Mouse (Mus musculus) liver, embryonic 16.5 days (tissue): Measurements from ENCODE around the gene Mybpc3. TPM values are rescaled to one million over a fixed set of nuclear protein-coding genes. Genes with fewer than 3 reads are reported as not detected.

Source experiments
- ATAC-seq: fragments of 200-750 bp; cut with Nextera tagmentation; 2 replicates; pipeline ENCODE4 v1.8.0; 2017; ENCODE audit warnings: low read depth, mild to moderate bottlenecking, moderate number of reproducible peaks, moderate library complexity
- H3K27ac ChIP-seq: fragments of 300-500 bp; sonication (generic); 2 replicates; pipeline ENCODE4 v1.5.1; 2014; ENCODE audit warnings: mild to moderate bottlenecking, low read length
- H3K27me3 ChIP-seq: fragments of 300-500 bp; sonication (generic); 2 replicates; pipeline ENCODE4 v1.6.1; 2014; ENCODE audit warnings: low read depth, low read length, mixed read lengths; ENCODE audit not compliant: control insufficient read depth, insufficient read depth
- H3K36me3 ChIP-seq: fragments of 300-500 bp; sonication (generic); 2 replicates; pipeline ENCODE4 v1.6.1; 2014; ENCODE audit warnings: mild to moderate bottlenecking; ENCODE audit not compliant: control insufficient read depth, insufficient read depth
- H3K4me1 ChIP-seq: fragments of 300-500 bp; sonication (generic); 2 replicates; pipeline ENCODE4 v1.6.1; 2014; ENCODE audit warnings: low read depth, low read length, mixed read lengths; ENCODE audit not compliant: control insufficient read depth
- H3K4me2 ChIP-seq: fragments of 300-500 bp; sonication (generic); 2 replicates; pipeline ENCODE4 v1.6.1; 2014; ENCODE audit warnings: low read depth, low read length, mixed read lengths
- H3K4me3 ChIP-seq: fragments of 300-500 bp; sonication (generic); 2 replicates; pipeline ENCODE4 v1.5.1; 2014; ENCODE audit warnings: low read depth, mild to moderate bottlenecking, low read length
- H3K9ac ChIP-seq: fragments of 300-500 bp; sonication (generic); 2 replicates; pipeline ENCODE4 v1.6.1; 2014; ENCODE audit warnings: low read depth, low read length
- H3K9me3 ChIP-seq: fragments of 300-500 bp; sonication (generic); replicated peaks from 2 replicates; pipeline ENCODE4 v1.6.1; 2016; ENCODE audit warnings: low read length; ENCODE audit not compliant: control insufficient read depth
- WGBS: fragments of 180-500 bp; shearing (Covaris S2); extraction: QIAGEN DNeasy Blood & Tissue Kit; methylation state at CpG from one replicate; pipeline ENCODE4 v1.1.7; 2014; ENCODE audit not compliant: insufficient replicate concordance; 5-methylcytosine and 5-hydroxymethylcytosine counted together
- polyA plus RNA-seq: library from polyadenylated mRNA; unstranded; fragments of >200 nt; fragmentation: Nextera tagmentation; extraction: Ambion mirVana; gene quantifications from 2 replicates; pipeline ENCODE4 v1.2.1, GENCODE M21; 2015

Gene Mybpc3
- polyA plus RNA-seq, 1 experiment from 2014 or later, result 0.08 TPM

GRCm38 (mm10) chr2:91113852-91114251, 4.1 kb upstream of the Mybpc3 start:
- H3K9me3 ChIP-seq, result no peaks in the 10 kb centered on the region
- 0 out of 2 replicates have a peak, but pooled peaks have one; percentile 12 for ATAC-seq
- H3K4me3 ChIP-seq, result no peak overlapping the region
- no peaks in the 10 kb centered on the region for H3K36me3 ChIP-seq
- no peak overlapping the region for H3K27ac ChIP-seq
- 36% methylated on average over 6 of the region's 6 CpGs for WGBS
- no peak overlapping the region for H3K4me2 ChIP-seq
- no peaks in the 10 kb centered on the region for H3K27me3 ChIP-seq
- H3K4me1 ChIP-seq, result peaks cover 18% of the 10 kb centered on the region
- no peak overlapping the region for H3K9ac ChIP-seq

GRCm38 (mm10) chr2:91114781-91115577, 3.0 kb upstream of the Mybpc3 start:
- H3K36me3 ChIP-seq, result no peaks in the 10 kb centered on the region
- ATAC-seq, result peak; percentile 56
- no peak overlapping the region for H3K27ac ChIP-seq
- H3K4me3 ChIP-seq, result peak overlapping the region; percentile 43
- no peaks in the 10 kb centered on the region for H3K9me3 ChIP-seq
- H3K9ac ChIP-seq, result 0 out of 2 replicates have a peak overlapping the region, but pooled peaks have one; percentile 24
- H3K27me3 ChIP-seq, result no peaks in the 10 kb centered on the region
- 56% methylated on average over 42 of the region's 42 CpGs for WGBS
- H3K4me2 ChIP-seq, result peak overlapping the region; percentile 58
- peaks cover 18% of the 10 kb centered on the region for H3K4me1 ChIP-seq

GRCm38 (mm10) chr2:91115578-91115970, 2.4 kb upstream of the Mybpc3 start:
- H3K36me3 ChIP-seq, result no peaks in the 10 kb centered on the region
- H3K4me2 ChIP-seq, result peak overlapping the region; percentile 58
- peak overlapping the region; percentile 43 for H3K4me3 ChIP-seq
- 0 out of 2 replicates have a peak overlapping the region, but pooled peaks have one; percentile 24 for H3K9ac ChIP-seq
- peaks cover 18% of the 10 kb centered on the region for H3K4me1 ChIP-seq
- ATAC-seq, result no peak
- H3K9me3 ChIP-seq, result no peaks in the 10 kb centered on the region
- 71% methylated on average over 12 of the region's 12 CpGs for WGBS
- H3K27ac ChIP-seq, result no peak overlapping the region
- H3K27me3 ChIP-seq, result no peaks in the 10 kb centered on the region

- no peaks in the 10 kb centered on the region for H3K9me3 ChIP-seq
- no peak overlapping the region for H3K4me2 ChIP-seq
- 61% methylated on average over 5 of the region's 5 CpGs for WGBS
- no peak overlapping the region for H3K9ac ChIP-seq
- H3K4me3 ChIP-seq, result no peak overlapping the region
- H3K27ac ChIP-seq, result no peak overlapping the region
- no peak for ATAC-seq
- no peaks in the 10 kb centered on the region for H3K27me3 ChIP-seq
- H3K36me3 ChIP-seq, result no peaks in the 10 kb centered on the region
- H3K4me1 ChIP-seq, result peaks cover 18% of the 10 kb centered on the region
These were observed 1.1 kb upstream of the Mybpc3 start for GRCm38 (mm10) chr2:91116842-91117241.

GRCm38 (mm10) chr2:91118647-91119046, 703 bp downstream of the Mybpc3 start:
- Histone ChIP-seq H3K9me3 (no peaks in the 10 kb centered on the region), H3K4me2 (no peak overlapping the region), H3K36me3 (no peaks in the 10 kb centered on the region), H3K4me3 (no peak overlapping the region), H3K27me3 (no peaks in the 10 kb centered on the region), H3K27ac (no peak overlapping the region), H3K9ac (no peak overlapping the region), H3K4me1 (peaks cover 9% of the 10 kb centered on the region)
- ATAC-seq, result no peak
- 40% methylated on average over 1 of the region's 1 CpGs for WGBS

GRCm38 (mm10) chr2:91119061-91119460, 1.1 kb downstream of the Mybpc3 start:
- 80% methylated on average over 19 of the region's 19 CpGs for WGBS
- H3K36me3 ChIP-seq, result no peaks in the 10 kb centered on the region
- H3K27me3 ChIP-seq, result no peaks in the 10 kb centered on the region
- no peak overlapping the region for H3K9ac ChIP-seq
- H3K4me3 ChIP-seq, result no peak overlapping the region
- no peak overlapping the region for H3K4me2 ChIP-seq
- H3K27ac ChIP-seq, result no peak overlapping the region
- peaks cover 6% of the 10 kb centered on the region for H3K4me1 ChIP-seq
- H3K9me3 ChIP-seq, result no peaks in the 10 kb centered on the region
- ATAC-seq, result no peak

GRCm38 (mm10) chr2:91119551-91119950, 1.6 kb downstream of the Mybpc3 start:
- Histone ChIP-seq H3K4me3 (no peak overlapping the region), H3K27ac (no peak overlapping the region), H3K9me3 (no peaks in the 10 kb centered on the region), H3K36me3 (no peaks in the 10 kb centered on the region), H3K4me2 (no peak overlapping the region), H3K4me1 (peaks cover 3% of the 10 kb centered on the region; the same call in 1 of the 2 replicates), H3K9ac (no peak overlapping the region), H3K27me3 (no peaks in the 10 kb centered on the region)
- 59% methylated on average over 6 of the region's 6 CpGs for WGBS
- ATAC-seq, result no peak

- Histone ChIP-seq H3K27me3 (no peaks in the 10 kb centered on the region), H3K27ac (no peak overlapping the region), H3K4me1 (no peaks in the 10 kb centered on the region), H3K36me3 (no peaks in the 10 kb centered on the region), H3K4me3 (no peak overlapping the region), H3K9me3 (no peaks in the 10 kb centered on the region), H3K4me2 (no peak overlapping the region), H3K9ac (no peak overlapping the region)
- WGBS, result 51% methylated on average over 6 of the region's 6 CpGs
- no peak for ATAC-seq
These were observed 2.3 kb downstream of the Mybpc3 start for GRCm38 (mm10) chr2:91120261-91120671.

GRCm38 (mm10) chr2:91121011-91121410, 3.1 kb downstream of the Mybpc3 start:
- no peak for ATAC-seq
- Histone ChIP-seq H3K9me3 (no peaks in the 10 kb centered on the region), H3K27me3 (no peaks in the 10 kb centered on the region), H3K9ac (no peak overlapping the region), H3K4me2 (no peak overlapping the region), H3K4me3 (no peak overlapping the region), H3K4me1 (no peaks in the 10 kb centered on the region), H3K27ac (no peak overlapping the region), H3K36me3 (no peaks in the 10 kb centered on the region)
- WGBS, result 69% methylated on average over 6 of the region's 6 CpGs
